9 mouse cellular contexts compared by ENCODE assay signal in the genomic region with DNA sequence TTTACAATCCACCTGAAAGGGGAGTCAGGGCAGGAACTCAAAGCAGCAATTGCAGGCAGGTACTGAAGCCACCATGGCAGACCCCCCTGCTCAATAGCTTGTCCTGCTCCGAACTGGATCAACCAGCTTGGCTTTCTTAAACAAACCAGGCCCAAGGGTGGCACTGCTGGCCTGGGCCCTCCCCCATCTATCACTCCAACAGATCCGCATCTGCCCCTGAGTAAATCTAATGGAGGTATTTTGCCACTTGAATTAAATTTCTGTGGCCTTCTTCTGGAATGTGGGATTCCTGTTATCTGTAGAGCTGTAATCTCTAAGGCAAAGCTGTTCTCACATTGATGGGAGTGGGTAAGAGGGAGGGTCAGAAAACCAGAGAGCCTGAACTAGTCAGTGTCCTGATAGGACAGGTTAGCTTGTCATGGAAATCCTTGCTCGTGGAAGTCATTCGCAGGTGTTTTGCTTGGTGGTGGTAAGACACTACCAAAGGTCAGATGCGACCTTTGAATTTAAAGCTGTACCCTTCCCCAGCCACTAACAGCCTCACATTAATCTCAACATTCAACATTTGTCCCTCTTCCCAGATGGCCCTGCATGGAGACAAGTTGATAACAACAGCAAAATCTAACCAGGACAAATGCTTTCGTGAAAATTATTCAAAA. TPM values are rescaled to one million over a fixed set of nuclear protein-coding genes. Genes with fewer than 3 reads are reported as not detected.
DNase-seq lines count a peak whose midpoint lies in the region; ATAC-seq and TF ChIP-seq lines count a peak whose summit lies in the region.
"Had no signal": no experiment of that assay in that cellular context is flagged by ENCODE, and none has a peak within 500 bp of the region (broad histone marks: within the 10 kb centered on the region; RNA-seq: fewer than 3 reads in every experiment).

No protein-coding gene starts in this region.

- H3K4me2 ChIP-seq in limb, embryonic 14.5 days (replicated peaks; ENCODE audit: low read depth, low read length, severe bottlenecking): peak overlapping the region; percentile 75
- peak overlapping the region; percentile 92 for H3K4me2 ChIP-seq in neural tube, embryonic 14.5 days (ENCODE audit: low read depth, low read length)

- 26% methylated on average over 6 of the region's 6 CpGs for WGBS in forebrain, embryonic 10.5 days
- 28% methylated on average over 6 of the region's 6 CpGs for WGBS in limb, embryonic 14.5 days
- WGBS in neural tube, embryonic 14.5 days: 28% methylated on average over 6 of the region's 6 CpGs

- H3K4me3 ChIP-seq in forebrain, embryonic 10.5 days: peak overlapping the region; percentile 79
- peak overlapping the region; percentile 77 for H3K4me3 ChIP-seq in limb, embryonic 14.5 days (replicated peaks; ENCODE audit: low read length)
- peak overlapping the region; percentile 54 for H3K4me3 ChIP-seq in neural tube, embryonic 14.5 days (ENCODE audit: low read depth, low read length)

- no peak for ATAC-seq in limb, embryonic 14.5 days (ENCODE audit: low FRiP score, low read depth)
- no peak for ATAC-seq in neural tube, embryonic 14.5 days (ENCODE audit: low read depth)

- peaks cover 20% of the 10 kb centered on the region for H3K4me1 ChIP-seq in forebrain, embryonic 10.5 days
- 0 out of 2 replicates have a peak, but pooled peaks cover 4% of the 10 kb centered on the region for H3K4me1 ChIP-seq in limb, embryonic 14.5 days (ENCODE audit: control insufficient read depth, insufficient read depth, low read length)
- H3K4me1 ChIP-seq in neural tube, embryonic 14.5 days (ENCODE audit: control insufficient read depth, insufficient read depth, low read length): peaks cover 5% of the 10 kb centered on the region; the same call in 1 of the 2 replicates

- peak; percentile 74 for DNase-seq in heart, adult 11 months
- DNase-seq in heart, postnatal 25 days (ENCODE audit: low spot score): no peak
- peak; percentile 16 for DNase-seq in CD4-positive helper T cell, adult 2 months (ENCODE audit: low read depth, low spot score)
- DNase-seq in forebrain, embryonic 10.5 days (ENCODE audit: extremely low spot score, low spot score): peak; percentile 16
- DNase-seq in limb, embryonic 14.5 days (ENCODE audit: low spot score): no peak
- no peak for DNase-seq in gastrocnemius, postnatal 14 days
- no peak for DNase-seq in natural killer cell, adult 2 months (ENCODE audit: low spot score in 2 of 2)

- H3K27me3 ChIP-seq in forebrain, embryonic 10.5 days (ENCODE audit: poor library complexity, severe bottlenecking): no peaks in the 10 kb centered on the region
- no peaks in the 10 kb centered on the region for H3K27me3 ChIP-seq in limb, embryonic 14.5 days (ENCODE audit: control insufficient read depth, insufficient read depth, low read length)
- no peaks in the 10 kb centered on the region for H3K27me3 ChIP-seq in neural tube, embryonic 14.5 days (ENCODE audit: control insufficient read depth, insufficient read depth, low read length)

- H3K27ac ChIP-seq in forebrain, embryonic 10.5 days: peak overlapping the region; percentile 95
- peak overlapping the region; percentile 70 for H3K27ac ChIP-seq in limb, embryonic 14.5 days (replicated peaks; ENCODE audit: low read depth, low read length)
- H3K27ac ChIP-seq in neural tube, embryonic 14.5 days (ENCODE audit: low read depth, low read length): no peak overlapping the region

- H3K36me3 ChIP-seq in forebrain, embryonic 10.5 days (replicated peaks): no peaks in the 10 kb centered on the region
- H3K36me3 ChIP-seq in limb, embryonic 14.5 days (ENCODE audit: control insufficient read depth, insufficient read depth, low read length): no peaks in the 10 kb centered on the region
- no peaks in the 10 kb centered on the region for H3K36me3 ChIP-seq in neural tube, embryonic 14.5 days (ENCODE audit: control insufficient read depth, insufficient read depth, low read length)

- no peak for TF ChIP-seq POLR2A in limb, embryonic 14.5 days (IDR thresholded peaks at IDR 0.05; ENCODE audit: borderline replicate concordance, extremely low read depth, insufficient read depth, insufficient read length)

- intact Hi-C loops in heart, postnatal 25 days (cut with DNase I): loop anchor here (10.0 kb wide), 1 partner anchor 208 kb away; a partner anchor contains a TSS
- intact Hi-C loops in gastrocnemius, postnatal 14 days (cut with DNase I; ENCODE audit: low total_unique reads): no loop called here

- no peaks in the 10 kb centered on the region for H3K9me3 ChIP-seq in forebrain, embryonic 10.5 days
- H3K9me3 ChIP-seq in limb, embryonic 14.5 days (ENCODE audit: control insufficient read depth, low read length): no peaks in the 10 kb centered on the region
- H3K9me3 ChIP-seq in neural tube, embryonic 14.5 days (ENCODE audit: control insufficient read depth, low read length): no peaks in the 10 kb centered on the region

- peak overlapping the region; percentile 85 for H3K9ac ChIP-seq in limb, embryonic 14.5 days (ENCODE audit: low read depth, low read length, severe bottlenecking)
- H3K9ac ChIP-seq in neural tube, embryonic 14.5 days (replicated peaks; ENCODE audit: low read depth, low read length): no peak overlapping the region

RNA-seq across cellular contexts. Expression of a gene that starts 0.5 kb away (rescaled TPM):
- total RNA-seq in heart, postnatal 25 days (2021): not detected
- 0.31 TPM in 1 of 2 replicates, not detected in the other for polyA plus RNA-seq in forebrain, embryonic 10.5 days (2016; fragmentation: Nextera tagmentation; extraction: Ambion mirVana)
- polyA plus RNA-seq in limb, embryonic 14.5 days (2012; rRNA removed): not detected in 2 replicates
- not detected in 2 replicates for polyA plus RNA-seq in limb, embryonic 14.5 days (2014; fragmentation: Nextera tagmentation; extraction: Ambion mirVana)
- polyA plus RNA-seq in neural tube, embryonic 14.5 days (2014; fragmentation: Nextera tagmentation; extraction: Ambion mirVana): not detected in 2 replicates
- not detected for total RNA-seq in gastrocnemius, postnatal 14 days (2021)
- total RNA-seq: neutrophil, adult 5-6 weeks had no signal

RNA-seq across cellular contexts. Expression of a gene that starts 1.3 kb away (rescaled TPM):
- total RNA-seq in heart, postnatal 25 days (2021): 1 to 10 TPM; 4.7 to 6.1 TPM
- 22.3 and 24.4 TPM in 2 replicates for polyA plus RNA-seq in forebrain, embryonic 10.5 days (2016; fragmentation: Nextera tagmentation; extraction: Ambion mirVana)
- polyA plus RNA-seq in limb, embryonic 14.5 days (2012; rRNA removed): 7.2 and 10.1 TPM in 2 replicates
- 20.7 and 23.8 TPM in 2 replicates for polyA plus RNA-seq in limb, embryonic 14.5 days (2014; fragmentation: Nextera tagmentation; extraction: Ambion mirVana)
- 2.4 and 3.4 TPM in 2 replicates for polyA plus RNA-seq in neural tube, embryonic 14.5 days (2014; fragmentation: Nextera tagmentation; extraction: Ambion mirVana)
- total RNA-seq in gastrocnemius, postnatal 14 days (2021): 1 to 10 TPM; 5.5 to 6.8 TPM

Comparison
In these comparisons a context has a peak if more than half of its experiments do, and no peak if none do; other contexts are left out.
1. DNase-seq: peak in heart, adult 11 months (single experiment), CD4-positive helper T cell, adult 2 months (single experiment) and forebrain, embryonic 10.5 days (single experiment); none in heart, postnatal 25 days (single experiment), limb, embryonic 14.5 days (single experiment), gastrocnemius, postnatal 14 days (single experiment) and natural killer cell, adult 2 months (0 of 2).
2. Peak in every context shown above with its lines, with median percentiles within 50 percentile points of each other: H3K4me3 ChIP-seq.